Mouse (Mus musculus): Measurements from ENCODE around the gene Diaph2.

DNA sequence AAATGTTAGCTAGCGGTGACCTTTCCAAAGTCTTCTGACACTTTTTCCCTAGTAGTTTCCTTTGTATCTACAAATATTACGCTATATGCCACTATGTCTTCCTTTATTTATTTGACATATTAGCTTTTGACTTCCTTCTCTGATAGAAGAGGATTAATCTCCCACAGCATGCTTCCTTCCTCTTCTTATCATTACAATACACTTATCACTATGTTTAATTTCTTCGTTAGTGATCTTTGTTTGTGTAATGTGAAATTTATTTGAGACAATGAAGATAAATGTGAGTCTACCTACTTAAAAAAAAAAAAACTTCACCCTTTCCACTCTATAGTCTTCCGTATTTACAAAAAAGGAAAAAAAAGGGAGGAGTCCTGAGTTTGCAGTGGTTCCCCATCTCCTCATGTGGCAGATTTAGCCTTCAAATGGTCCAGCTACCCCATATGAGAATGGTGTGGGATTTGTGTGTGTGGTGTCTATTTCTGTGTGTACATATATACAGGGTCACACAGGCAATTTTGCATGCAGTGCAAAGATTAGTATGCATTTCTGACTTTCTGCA, 27.9 kb downstream of the Diaph2 start:
- TF ChIP-seq CTCF (IDR thresholded peaks at IDR 0.05; ENCODE audit: control insufficient read depth, insufficient read depth, insufficient read length) (no peak), USF1 (IDR thresholded peaks at IDR 0.05; ENCODE audit: low read depth) (no peak), MAX (IDR thresholded peaks at IDR 0.05) (no peak), FOSL1 (IDR thresholded peaks at IDR 0.05; ENCODE audit: insufficient read depth, low read length, poor library complexity, severe bottlenecking) (no peak), CEBPB (IDR thresholded peaks at IDR 0.05; ENCODE audit: low read depth) (no peak), MYOD1 (IDR thresholded peaks at IDR 0.05; ENCODE audit: control insufficient read depth, insufficient read length, low read depth) (no peak)
